Mouse (Mus musculus) CH12F3 (cell line): ENCODE results near the gene Gsta4.
"Not testable (repeated sequence)": the region's sequence is repeated elsewhere in the genome, so short reads cannot be mapped to it uniquely, and the experiment has no call there.

Experiments
- in situ Hi-C: fragments of 300-500 bp; cut with MboI; formaldehyde crosslinking; loops from 2 replicates; pipeline ENCODE4 v1.14.3; 2020; ENCODE audit warnings: low sequenced_read_pairs

Gsta4 gene

GRCm38 (mm10) chr9:78182474-78182873 is at the start of gene Gsta4:
Gene Gsta4, plus strand, starts transcription at chr9:78182774.
- in situ Hi-C loops = not testable (repeated sequence)

GRCm38 (mm10) chr9:78135658-78136057 is 46.9 kb upstream of the Gsta4 start:
- in situ Hi-C loops = no loop called here

- in situ Hi-C loops = no loop called here
These were observed 44.4 kb upstream of the Gsta4 start for GRCm38 (mm10) chr9:78138044-78138676.

GRCm38 (mm10) chr9:78139463-78139862 is 43.1 kb upstream of the Gsta4 start:
- in situ Hi-C loops = no loop called here

DNA sequence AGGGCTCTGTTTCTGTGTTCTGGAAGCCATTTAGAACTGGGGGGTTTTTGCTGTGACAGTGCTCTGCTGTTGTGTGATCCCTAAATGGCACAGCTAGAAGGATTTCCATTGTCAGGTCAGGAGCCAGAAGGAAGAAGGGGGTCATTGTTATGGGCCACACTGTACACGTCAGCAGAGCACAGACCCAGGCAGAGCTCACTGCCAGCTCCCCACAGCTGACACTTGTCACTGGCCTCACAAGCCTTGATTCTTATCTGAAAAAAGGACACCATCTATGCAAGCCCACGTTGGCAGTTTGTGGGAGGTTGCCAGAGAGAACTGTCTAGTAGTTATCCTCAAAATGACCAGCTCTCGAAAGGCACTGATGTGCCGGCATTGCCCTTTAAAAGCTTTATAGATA is 36.5 kb upstream of the Gsta4 start:
- in situ Hi-C loops = no loop called here

DNA sequence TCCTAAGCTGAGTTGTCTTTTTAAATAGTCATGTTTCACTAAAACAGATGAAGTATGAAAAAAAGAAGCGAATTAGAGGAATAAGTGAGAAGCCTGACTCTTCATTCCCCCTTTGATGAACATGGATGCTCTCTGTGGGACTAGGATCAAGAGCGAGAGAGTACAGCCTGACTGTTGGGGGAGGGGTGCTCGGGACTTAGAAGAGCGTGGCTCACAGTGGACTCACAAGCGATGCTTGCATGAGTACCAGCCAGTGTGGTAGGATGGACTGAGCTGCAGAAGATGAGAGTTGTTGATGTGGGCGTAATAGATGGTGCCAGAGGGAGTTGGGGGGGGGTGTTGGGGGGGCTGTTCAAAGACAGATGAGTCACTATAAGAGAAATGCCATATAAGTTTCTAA is 35.9 kb upstream of the Gsta4 start:
- in situ Hi-C loops = no loop called here

GRCm38 (mm10) chr9:78148149-78148548 is 34.4 kb upstream of the Gsta4 start:
- in situ Hi-C loops = no loop called here

DNA sequence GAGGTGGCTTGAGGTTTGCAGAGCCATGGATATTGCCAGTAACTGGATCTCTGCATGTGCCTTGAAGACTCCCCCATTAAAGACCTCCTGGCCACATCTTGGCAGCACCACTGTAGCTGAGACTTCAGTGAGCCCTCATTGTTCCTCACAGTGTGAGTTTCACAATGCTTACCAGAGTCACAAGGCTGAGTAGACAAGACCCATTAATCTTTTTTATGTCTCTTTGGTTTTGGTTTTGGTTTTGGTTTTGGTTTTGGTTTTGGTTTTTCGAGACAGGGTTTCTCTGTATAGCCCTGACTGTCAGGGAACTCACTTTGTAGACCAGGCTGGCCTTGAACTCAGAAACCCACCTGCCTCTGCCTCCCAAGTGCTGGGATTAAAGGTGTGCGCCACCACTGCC is 32.8 kb upstream of the Gsta4 start:
- in situ Hi-C loops = not testable (repeated sequence)

DNA sequence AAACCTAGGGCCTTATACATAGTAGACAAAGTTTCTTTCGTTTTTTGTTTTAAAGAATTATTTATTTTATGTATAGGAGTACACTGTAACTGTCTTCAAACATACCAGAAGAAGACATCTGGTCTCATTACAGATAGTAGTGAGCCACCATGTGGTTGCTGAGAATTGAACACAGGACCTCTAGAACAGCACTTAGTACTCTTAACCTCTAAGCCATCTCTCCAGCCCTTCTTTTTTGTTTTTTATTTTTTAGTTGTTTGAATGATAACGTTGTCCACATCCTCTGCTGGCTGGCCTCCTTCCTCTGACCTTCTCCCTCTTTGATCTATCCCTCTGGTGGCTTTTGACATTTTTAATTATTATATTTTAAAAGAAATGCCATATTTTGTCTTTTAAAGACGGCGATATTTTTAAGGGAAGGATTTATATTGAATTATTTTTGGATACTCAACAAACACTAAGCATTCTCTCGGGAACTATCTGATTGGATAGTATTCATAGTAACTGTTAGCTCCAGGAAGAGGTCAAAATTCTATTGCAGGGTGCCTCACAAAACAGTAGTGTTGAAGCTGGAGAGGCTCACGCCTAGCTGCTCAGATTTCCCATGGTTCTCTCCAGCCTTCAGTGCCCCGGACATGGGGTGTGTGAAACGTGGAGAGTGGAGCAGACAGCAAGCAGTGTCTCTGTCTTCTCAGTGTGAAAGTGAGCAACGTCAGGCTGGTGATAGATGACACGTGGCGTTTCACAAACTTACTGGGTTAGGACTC is 28.2 kb upstream of the Gsta4 start:
- in situ Hi-C loops = no loop called here

- in situ Hi-C loops = no loop called here
These were observed 25.4 kb upstream of the Gsta4 start for GRCm38 (mm10) chr9:78157221-78157620.

DNA sequence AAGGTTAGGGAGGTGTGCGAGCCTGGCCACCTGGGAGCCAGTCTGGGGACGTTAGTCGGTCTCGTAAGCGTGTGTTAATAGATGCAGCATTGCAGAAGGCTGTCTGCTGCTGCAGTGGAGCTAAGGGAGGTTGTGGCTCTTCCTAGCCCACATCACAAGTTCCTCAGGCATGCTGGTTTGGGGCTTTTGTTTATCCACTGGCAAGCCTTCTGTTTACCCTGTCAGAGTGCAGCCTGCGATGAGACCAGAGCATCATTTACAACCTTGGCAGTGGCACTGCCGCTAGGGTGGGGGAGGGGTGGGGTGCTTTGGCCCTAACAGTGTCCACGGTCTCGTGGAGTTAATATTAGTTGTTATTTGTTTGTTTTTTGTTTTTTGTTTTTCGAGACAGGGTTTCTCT is 19.3 kb upstream of the Gsta4 start:
- in situ Hi-C loops = no loop called here

DNA sequence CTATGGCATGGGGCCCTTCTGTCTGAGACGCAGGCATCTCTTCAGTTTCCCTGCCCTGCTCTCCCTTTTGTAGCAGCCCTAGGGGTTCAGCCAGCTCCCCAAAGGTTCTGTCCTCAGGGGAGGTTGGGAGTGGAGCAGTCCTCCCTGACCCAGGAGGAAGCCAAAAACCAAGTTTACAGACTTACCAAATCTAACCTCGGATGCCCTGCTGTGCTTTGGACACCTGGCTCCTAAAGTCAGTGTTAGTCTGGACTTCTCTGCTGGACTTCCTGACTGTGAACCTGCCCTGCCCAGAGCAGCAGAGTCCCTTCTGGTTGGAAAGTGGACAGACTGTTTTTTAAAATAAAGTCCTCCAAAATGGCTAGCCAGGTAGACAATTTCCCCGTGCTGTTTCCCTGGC is 17.8 kb upstream of the Gsta4 start:
- in situ Hi-C loops = no loop called here

DNA sequence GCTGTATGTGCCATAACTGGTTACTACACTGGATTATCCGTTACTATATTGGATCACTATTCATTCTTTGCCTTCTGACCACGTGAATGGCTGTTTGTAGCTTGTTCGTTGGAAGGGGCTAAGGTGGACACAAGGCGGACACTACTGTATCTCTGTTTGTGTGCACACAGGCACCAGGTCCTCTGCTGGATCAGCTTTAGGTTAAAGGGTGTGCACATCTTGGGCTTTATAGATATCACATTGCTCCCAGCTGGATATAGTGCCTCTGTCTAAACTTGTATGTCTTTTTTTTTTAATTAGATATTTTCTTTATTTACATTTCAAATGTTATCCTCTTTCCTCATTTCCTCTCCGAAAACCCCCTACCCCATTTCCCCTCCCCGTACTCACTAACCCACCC is 17.1 kb upstream of the Gsta4 start:
- in situ Hi-C loops = no loop called here

GRCm38 (mm10) chr9:78166694-78167452 is 15.7 kb upstream of the Gsta4 start:
- in situ Hi-C loops = no loop called here

GRCm38 (mm10) chr9:78167453-78167969 is 15.1 kb upstream of the Gsta4 start:
- in situ Hi-C loops = no loop called here

DNA sequence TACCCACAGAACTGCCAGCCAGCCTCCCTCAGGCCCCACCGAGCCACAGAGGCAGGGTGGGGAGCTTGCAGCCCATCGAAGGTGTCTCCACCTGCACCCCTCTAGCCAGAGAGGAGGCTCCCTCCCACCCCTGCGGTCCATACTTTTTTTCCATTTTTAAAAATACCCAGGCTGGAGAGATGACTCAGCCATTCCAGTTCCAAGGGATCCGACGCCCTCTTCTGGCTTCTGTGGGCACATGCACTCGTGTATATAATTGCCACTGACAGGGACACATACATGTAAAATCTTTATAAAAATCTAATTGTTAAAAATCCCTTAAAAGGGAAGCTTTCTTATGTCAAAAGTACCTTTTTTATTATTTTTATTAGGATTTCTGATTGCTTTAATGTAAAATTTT is 13.7 kb upstream of the Gsta4 start:
- in situ Hi-C loops = no loop called here

DNA sequence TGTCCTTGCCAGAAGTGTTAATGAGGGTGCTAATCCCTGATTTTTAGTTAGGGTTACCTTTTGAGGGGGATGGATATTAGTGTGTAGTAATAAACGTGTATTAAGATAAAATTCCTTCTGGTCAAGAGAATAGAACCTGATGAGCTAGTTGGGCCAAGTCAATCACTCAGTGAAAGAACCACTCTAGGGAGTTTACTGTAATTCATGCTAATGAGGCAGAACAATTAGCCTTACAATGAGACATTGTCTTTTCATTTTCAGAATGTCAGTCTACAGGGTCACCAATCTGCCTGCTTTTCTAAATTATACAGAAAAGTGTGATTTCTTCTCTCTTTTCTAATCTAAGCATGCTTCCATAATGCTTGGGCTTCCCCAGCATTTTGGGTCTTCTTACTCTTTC is 8.6 kb upstream of the Gsta4 start:
- in situ Hi-C loops = no loop called here

DNA sequence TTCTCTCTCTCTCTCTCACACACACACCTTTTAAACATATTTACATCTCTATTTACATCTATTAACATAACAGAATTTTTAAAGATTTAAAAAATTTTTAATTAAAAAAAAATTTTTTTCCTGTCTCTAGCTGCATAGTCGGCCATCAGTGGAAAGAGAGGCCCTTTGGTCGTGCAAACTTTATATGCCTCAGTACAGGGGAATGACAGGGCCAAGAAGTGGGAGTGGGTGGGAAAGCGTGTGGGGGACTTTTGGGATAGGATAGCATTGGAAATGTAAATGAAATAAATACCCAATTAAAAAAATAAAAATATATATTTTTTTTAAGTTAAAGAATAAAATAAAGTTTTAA is 7.7 kb upstream of the Gsta4 start:
- in situ Hi-C loops = not testable (repeated sequence)

GRCm38 (mm10) chr9:78175277-78176200 is 7.0 kb upstream of the Gsta4 start:
- in situ Hi-C loops = no loop called here

GRCm38 (mm10) chr9:78176201-78176727 is 6.3 kb upstream of the Gsta4 start:
- in situ Hi-C loops = no loop called here
